Mouse (Mus musculus) kidney, adult 2 months (tissue): Measurements from ENCODE around the gene Ptprg.

Experiments
- CTCF ChIP-seq: fragments of 200-500 bp; conservative IDR thresholded peaks from 2 replicates; pipeline ENCODE4 v1.5.1; 2011; ENCODE audit warnings: low read depth, mild to moderate bottlenecking, control low read depth, low read length, moderate library complexity, mixed read lengths; ENCODE audit not compliant: insufficient read depth, insufficient read length
- POLR2A ChIP-seq: fragments of 200-500 bp; IDR thresholded peaks from one replicate; pipeline ENCODE4 v1.6.1; 2011; ENCODE audit warnings: low read depth, low read length, control low read depth

DNA sequence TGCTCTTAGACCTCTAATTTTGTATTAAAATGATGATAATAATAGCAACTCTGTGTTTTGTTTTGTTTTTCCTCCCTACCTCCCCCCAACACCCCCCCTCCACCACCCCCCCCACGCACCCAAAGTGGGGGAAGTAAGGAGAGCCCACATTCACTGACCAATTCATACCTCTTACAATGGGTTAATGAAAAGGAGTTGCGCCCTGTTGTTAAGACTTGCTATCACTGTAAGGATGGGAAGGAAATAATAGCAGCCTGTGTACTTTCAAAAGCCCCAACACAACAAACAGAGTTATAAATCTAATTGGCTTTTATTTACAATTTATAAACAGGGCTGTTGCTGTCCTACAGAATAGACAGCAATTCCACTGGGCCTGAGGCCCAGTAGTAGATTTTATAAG, 130.8 kb downstream of the Ptprg start:
- TF ChIP-seq CTCF (no peak), POLR2A (no peak)
